Mouse (Mus musculus): ENCODE measurements around the gene Ddhd1.

DNA sequence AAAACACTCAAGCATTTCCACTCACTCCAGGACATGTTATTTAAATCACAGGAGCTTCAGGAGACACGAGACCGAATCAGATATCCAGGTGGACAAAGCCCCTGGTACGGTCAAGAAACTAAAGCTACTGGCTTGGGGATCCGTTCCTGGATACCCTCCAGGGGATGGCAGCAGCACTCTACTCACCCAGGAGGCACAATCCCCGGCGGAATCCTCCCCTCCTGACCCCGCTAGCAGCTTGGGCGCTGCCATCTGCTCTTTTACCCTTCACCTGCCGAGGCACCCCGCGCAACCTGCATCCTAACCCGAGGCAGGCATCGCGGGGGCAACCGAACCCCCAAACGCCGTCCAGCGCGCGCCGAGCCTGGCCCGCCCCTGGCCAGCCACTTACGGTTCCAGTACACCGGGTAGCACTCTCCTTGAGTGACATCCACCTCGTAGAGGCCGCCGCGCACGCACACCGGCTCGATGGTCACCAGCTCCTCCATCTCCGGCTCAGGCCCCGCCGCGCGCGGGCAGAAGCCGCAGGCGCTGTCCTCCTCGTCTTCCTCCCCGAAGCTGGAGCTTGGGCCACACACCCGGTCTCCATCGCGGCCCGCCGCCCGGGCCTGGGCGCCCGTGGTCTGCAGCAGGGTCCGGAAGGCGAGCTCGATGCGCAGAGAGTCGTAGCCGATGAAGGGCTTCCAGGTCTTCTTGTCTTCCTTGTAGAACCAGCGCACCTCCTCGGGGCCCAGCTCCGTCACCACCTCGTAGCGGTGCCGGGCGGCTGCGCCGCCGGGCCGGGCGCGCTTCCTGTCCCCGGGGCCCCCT is 907 bp downstream of the Ddhd1 start:
- TF ChIP-seq CTCF (IDR thresholded peaks at IDR 0.05; ENCODE audit: extremely low read depth, insufficient read depth, low read length): no peak
- TF ChIP-seq POLR2A (IDR thresholded peaks at IDR 0.05; ENCODE audit: extremely low read depth, insufficient read depth, low read length): no peak

All from cortical plate, adult 2 months (tissue).